Mouse (Mus musculus) gastrocnemius, postnatal 25 days (tissue): ENCODE measurements around the gene Tyw1. TPM values are rescaled to one million over a fixed set of nuclear protein-coding genes. Genes with fewer than 3 reads are reported as not detected.
A peak's percentile ranks its signal among the peaks of the same experiment; 100 is the strongest.

ENCODE experiments used
- DNase-seq: peaks from one replicate; pipeline ENCODE4 v3.0.0; 2022
- total RNA-seq, 2 experiments: library from RNA; stranded (reverse); gene quantifications; 1 replicate in 1 of 2; 2 replicates in 1 of 2; pipeline ENCODE4 v1.2.3; 2021

The Tyw1 gene
- total RNA-seq, 2 experiments from 2014 or later, result 8.7 to 8.8 TPM

GRCm38 (mm10) chr5:130264433-130265005, 9.1 kb downstream of the Tyw1 start:
- DNase-seq, result no peak

GRCm38 (mm10) chr5:130266651-130267050, 11.2 kb downstream of the Tyw1 start:
- DNase-seq, result no peak

- DNase-seq, result no peak
Measured at GRCm38 (mm10) chr5:130267316-130267715, 11.9 kb downstream of the Tyw1 start.

- no peak for DNase-seq
Measured at GRCm38 (mm10) chr5:130268976-130269375, 13.6 kb downstream of the Tyw1 start.

- DNase-seq, result no peak
Measured at GRCm38 (mm10) chr5:130272344-130272743, 16.9 kb downstream of the Tyw1 start.

GRCm38 (mm10) chr5:130273046-130273445, 17.6 kb downstream of the Tyw1 start:
- no peak for DNase-seq

GRCm38 (mm10) chr5:130275509-130275908, 20.1 kb downstream of the Tyw1 start:
- no peak for DNase-seq

GRCm38 (mm10) chr5:130278011-130278472, 22.6 kb downstream of the Tyw1 start:
- no peak for DNase-seq

- no peak for DNase-seq
Measured at GRCm38 (mm10) chr5:130283079-130283732, 27.8 kb downstream of the Tyw1 start.

- DNase-seq, result no peak
Measured at GRCm38 (mm10) chr5:130288106-130288505, 32.7 kb downstream of the Tyw1 start.

- DNase-seq, result no peak
Measured at GRCm38 (mm10) chr5:130290242-130290641, 34.8 kb downstream of the Tyw1 start.

GRCm38 (mm10) chr5:130290775-130291174, 35.4 kb downstream of the Tyw1 start:
- no peak for DNase-seq

- DNase-seq, result no peak
Measured at GRCm38 (mm10) chr5:130292976-130293375, 37.6 kb downstream of the Tyw1 start.

GRCm38 (mm10) chr5:130293941-130294340, 38.5 kb downstream of the Tyw1 start:
- no peak for DNase-seq

GRCm38 (mm10) chr5:130294598-130294997, 39.2 kb downstream of the Tyw1 start:
- DNase-seq, result no peak

- DNase-seq, result no peak
Measured at GRCm38 (mm10) chr5:130296071-130296470, 40.7 kb downstream of the Tyw1 start.

GRCm38 (mm10) chr5:130298831-130299460, 43.5 kb downstream of the Tyw1 start:
- DNase-seq, result no peak

GRCm38 (mm10) chr5:130299526-130299925, 44.1 kb downstream of the Tyw1 start:
- no peak for DNase-seq

- DNase-seq, result peak; percentile 63
Measured at GRCm38 (mm10) chr5:130303611-130304010, 48.2 kb downstream of the Tyw1 start.

- DNase-seq, result no peak
Measured at GRCm38 (mm10) chr5:130307921-130308320, 52.5 kb downstream of the Tyw1 start.

- DNase-seq, result no peak
Measured at GRCm38 (mm10) chr5:130310077-130310476, 54.7 kb downstream of the Tyw1 start.

- DNase-seq, result no peak
Measured at GRCm38 (mm10) chr5:130310827-130311226, 55.4 kb downstream of the Tyw1 start.

GRCm38 (mm10) chr5:130313488-130313887, 58.1 kb downstream of the Tyw1 start:
- no peak for DNase-seq

GRCm38 (mm10) chr5:130314926-130315325, 59.5 kb downstream of the Tyw1 start:
- DNase-seq, result no peak
